Mouse (Mus musculus) erythroblast, embryonic 14.5 days (primary cell): ENCODE data around the gene Pla2g15.

Source experiments
- GATA1 ChIP-seq: IDR thresholded peaks from 2 replicates; pipeline ENCODE4 v1.6.1; 2012; ENCODE audit warnings: low read length, inconsistent platforms, mixed read lengths
- TAL1 ChIP-seq: IDR thresholded peaks from 3 replicates; pipeline ENCODE4 v1.6.1; 2012; ENCODE audit warnings: low read length, inconsistent platforms, mixed read lengths

- TF ChIP-seq TAL1 (no peak), GATA1 (no peak)
Measured at GRCm38 (mm10) chr8:106191639-106192038, 41.4 kb downstream of the Pla2g15 start.
